Mouse (Mus musculus) thymus, adult 2 months (tissue): ENCODE data around the gene Zdhhc13. TPM values are rescaled to one million over a fixed set of nuclear protein-coding genes. Genes with fewer than 3 reads are reported as not detected.
A peak's percentile ranks its signal among the peaks of the same experiment; 100 is the strongest.

Experiments used
- DNase-seq: peaks from one replicate; pipeline ENCODE4 v3.0.0; 2021
- H3K27ac ChIP-seq: fragments of 200-500 bp; 2 replicates; pipeline ENCODE4 v1.5.1; 2012; ENCODE audit warnings: low read length, control low read depth; ENCODE audit not compliant: control insufficient read depth, insufficient read depth
- H3K27me3 ChIP-seq: fragments of 200-500 bp; 2 replicates; pipeline ENCODE4 v1.6.1; 2012; ENCODE audit warnings: mild to moderate bottlenecking, low read length, moderate library complexity, mixed read lengths; ENCODE audit not compliant: control insufficient read depth, insufficient read depth
- H3K36me3 ChIP-seq: fragments of 200-500 bp; 2 replicates; pipeline ENCODE4 v1.6.1; 2012; ENCODE audit warnings: mild to moderate bottlenecking, low read length, moderate library complexity; ENCODE audit not compliant: control insufficient read depth, insufficient read depth
- H3K4me1 ChIP-seq: fragments of 200-500 bp; replicated peaks from 2 replicates; pipeline ENCODE4 v1.6.1; 2012; ENCODE audit warnings: low read length; ENCODE audit not compliant: control insufficient read depth, insufficient read depth
- H3K4me3 ChIP-seq: fragments of 200-500 bp; 2 replicates; pipeline ENCODE4 v1.5.1; 2012; ENCODE audit warnings: mild to moderate bottlenecking, low read length, control low read depth, moderate library complexity; ENCODE audit not compliant: control insufficient read depth, insufficient read depth
- CTCF ChIP-seq: fragments of 200-500 bp; IDR thresholded peaks from 2 replicates; pipeline ENCODE4 v1.5.1; 2012; ENCODE audit warnings: mild to moderate bottlenecking, control low read depth, low read length, moderate library complexity, borderline replicate concordance; ENCODE audit not compliant: control insufficient read depth, poor library complexity, insufficient read depth; ENCODE audit errors: extremely low read depth
- POLR2A ChIP-seq: fragments of 200-500 bp; IDR thresholded peaks from 2 replicates; pipeline ENCODE4 v1.6.1; 2012; ENCODE audit warnings: mild to moderate bottlenecking, low read length, control low read depth, moderate library complexity; ENCODE audit not compliant: control insufficient read depth, poor library complexity, insufficient read depth; ENCODE audit errors: extremely low read depth
- WGBS: fragments of 180-500 bp; shearing (Covaris S2); methylation state at CpG from one replicate; pipeline ENCODE4 v1.1.7; 2018; 5-methylcytosine and 5-hydroxymethylcytosine counted together
- polyA plus RNA-seq: library from polyadenylated mRNA; depleted of rRNA; stranded (reverse); fragments of >200 nt; gene quantifications from 2 replicates; pipeline ENCODE4 v1.2.3, GENCODE M21; 2012; rRNA removed

Gene Zdhhc13
- 13.5 and 19.6 TPM in 2 replicates for polyA plus RNA-seq

DNA sequence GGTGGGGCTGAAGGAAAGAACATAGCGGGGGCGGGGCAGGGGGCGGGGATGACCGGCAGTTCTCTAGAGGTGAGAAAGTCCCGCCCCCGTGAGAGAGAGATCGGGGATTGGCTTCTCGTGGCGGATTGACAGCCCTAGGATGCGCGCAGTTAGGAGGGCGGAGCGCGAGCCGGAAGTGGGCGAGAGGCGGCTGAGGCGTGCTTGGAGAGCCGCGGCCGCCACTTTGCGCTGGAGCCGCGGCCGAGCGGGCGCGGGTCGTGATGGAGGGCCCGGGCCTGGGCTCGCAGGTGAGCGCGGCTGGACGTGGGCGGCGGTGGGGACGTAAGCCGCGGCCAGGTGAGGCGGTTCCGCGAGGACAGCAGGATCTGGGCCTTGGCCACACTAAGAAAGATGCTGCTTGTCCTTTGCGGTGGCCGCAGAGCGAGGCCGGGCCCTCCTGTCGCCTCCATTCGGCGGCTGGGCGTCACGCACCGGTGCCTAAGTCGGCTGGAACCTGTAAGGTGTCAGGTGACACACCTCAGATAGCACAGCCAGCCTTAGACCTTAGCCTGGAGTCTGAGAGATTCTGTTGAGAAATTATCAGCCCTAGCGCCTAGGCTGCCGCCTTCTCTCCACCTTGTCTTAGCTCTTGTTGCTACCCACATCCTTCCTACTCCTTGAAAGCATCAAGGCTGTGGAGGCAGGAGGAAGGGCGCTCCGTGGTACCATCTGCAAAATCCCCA is at the start of gene Zdhhc13:
Gene Zdhhc13 (plus strand): TSS at position 153 of the 722 bp plus-strand sequence.
- peak; percentile 62; the same call in 1 of the 2 replicates for TF ChIP-seq CTCF
- peak; percentile 74; the same call in 1 of the 2 replicates for TF ChIP-seq POLR2A
- Histone ChIP-seq H3K36me3 (no peaks in the 10 kb centered on the region), H3K4me1 (peaks cover 5% of the 10 kb centered on the region; the same call in 1 of the 2 replicates), H3K27ac (no peak within 1 kb of the TSS), H3K27me3 (no peaks in the 10 kb centered on the region), H3K4me3 (peak within 1 kb of the TSS; percentile 75)
- DNase-seq, result peak; percentile 97
- under 1% methylated on average over 57 of the region's 57 CpGs for WGBS

DNA sequence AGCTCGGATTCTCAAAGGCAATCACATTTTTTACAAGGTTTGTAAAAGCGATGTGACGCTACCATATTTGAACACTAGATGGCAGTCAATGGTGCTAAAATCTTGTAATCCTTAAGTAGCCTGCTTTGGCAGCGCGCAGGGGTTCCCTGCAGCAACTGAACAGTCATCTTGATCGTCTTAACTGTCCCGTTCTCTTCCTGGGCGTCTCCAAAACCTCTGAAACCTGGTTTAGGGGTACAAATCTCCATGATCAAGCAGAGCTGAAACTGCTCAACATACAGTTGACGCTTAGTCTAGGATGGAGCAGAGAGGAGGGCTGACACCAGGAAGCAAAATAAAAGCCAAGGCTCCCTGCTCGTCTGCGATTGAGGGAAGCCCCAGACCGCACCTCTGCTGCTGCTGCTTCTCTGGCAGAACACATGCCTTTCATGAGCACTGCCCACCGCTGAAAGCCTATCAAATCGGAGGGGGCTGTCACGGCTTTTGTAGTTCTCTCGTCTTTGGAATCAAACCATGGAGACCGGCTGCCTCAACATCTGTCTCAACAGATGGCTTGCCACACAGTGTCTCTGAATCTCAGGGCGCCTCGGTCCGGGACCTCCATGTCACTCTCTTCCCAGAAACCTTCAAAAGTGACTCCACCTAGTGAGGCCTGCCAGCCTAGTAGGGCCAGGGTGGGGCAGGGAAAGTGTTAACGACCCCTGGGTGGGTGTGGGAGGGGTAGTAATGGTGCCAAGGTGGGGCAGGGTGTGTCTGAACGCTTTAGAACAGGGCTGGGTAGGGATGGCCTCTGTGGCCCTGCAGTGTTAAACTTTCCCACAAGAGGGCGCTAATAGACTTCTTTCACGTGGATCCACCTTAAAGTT is 39.3 kb upstream of the Zdhhc13 start:
- H3K36me3 ChIP-seq, result no peaks in the 10 kb centered on the region
- DNase-seq, result peak; percentile 81
- WGBS, result 2% methylated on average over 24 of the region's 24 CpGs
- H3K4me1 ChIP-seq, result peaks cover 5% of the 10 kb centered on the region
- TF ChIP-seq POLR2A, result no peak
- no peak for TF ChIP-seq CTCF
- H3K4me3 ChIP-seq, result peak overlapping the region; percentile 40
- H3K27ac ChIP-seq, result no peak overlapping the region
- H3K27me3 ChIP-seq, result no peaks in the 10 kb centered on the region

DNA sequence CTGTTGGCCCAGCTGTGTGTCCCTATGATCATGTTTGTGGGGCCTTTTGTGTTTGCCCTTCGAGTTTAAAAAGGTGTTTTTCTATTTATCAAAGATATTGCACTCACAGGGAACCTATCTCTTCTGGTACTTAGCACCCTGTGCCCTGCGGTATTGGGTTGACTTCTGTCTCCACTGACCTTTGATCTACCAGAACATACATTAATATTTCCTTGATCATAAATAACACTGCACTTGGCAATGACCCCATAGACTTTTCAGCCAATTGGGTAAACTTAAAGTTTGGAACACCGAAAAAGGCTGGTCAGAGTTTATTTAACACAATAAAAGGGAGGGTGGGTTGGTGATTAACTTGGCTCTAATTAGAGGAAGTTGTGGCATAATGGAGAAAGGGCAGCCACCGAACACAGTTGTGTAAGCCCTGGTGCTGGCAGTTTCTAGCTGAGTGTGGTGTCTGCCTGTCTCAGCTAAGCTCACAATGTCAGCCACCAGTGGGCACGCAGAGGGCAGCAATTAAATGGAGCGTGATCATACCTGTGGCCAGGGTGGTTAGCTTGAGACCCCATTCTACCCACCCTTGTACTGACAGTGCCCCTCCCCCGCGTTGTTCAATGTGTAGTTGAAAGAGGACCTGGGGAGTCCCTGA is 38.5 kb upstream of the Zdhhc13 start:
- DNase-seq, result peak; percentile 10
- WGBS, result 36% methylated on average over 8 of the region's 8 CpGs

DNA sequence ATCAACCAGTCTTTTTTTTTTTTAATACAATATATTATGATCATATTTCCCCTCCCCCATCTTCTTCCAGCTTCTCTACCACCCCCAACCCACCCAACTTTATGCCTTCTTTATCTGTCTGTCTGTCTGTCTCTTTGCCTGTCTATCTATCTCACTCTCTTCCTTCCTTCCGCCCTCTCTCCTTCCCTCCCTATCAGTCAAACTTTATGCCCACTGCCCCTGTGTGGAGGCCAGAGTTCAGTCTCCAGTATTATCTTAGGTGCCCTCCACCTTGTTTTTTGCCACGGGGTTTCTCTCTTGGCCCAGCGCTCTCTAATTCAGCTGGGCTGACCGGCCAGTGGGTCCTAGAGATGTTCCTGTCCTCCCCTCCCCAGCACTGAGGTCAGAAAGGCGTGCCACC is 37.6 kb upstream of the Zdhhc13 start:
- no peaks in the 10 kb centered on the region for H3K36me3 ChIP-seq
- H3K27me3 ChIP-seq, result no peaks in the 10 kb centered on the region
- TF ChIP-seq POLR2A (no peak), CTCF (no peak)
- H3K4me1 ChIP-seq, result peaks cover 5% of the 10 kb centered on the region
- no peak for DNase-seq
- 94% methylated on average over 5 of the region's 5 CpGs for WGBS
- H3K27ac ChIP-seq, result no peak overlapping the region
- no peak overlapping the region for H3K4me3 ChIP-seq

More for the DNA sequence above, 38.5 kb upstream of the Zdhhc13 start:
- H3K4me1 ChIP-seq, result peaks cover 5% of the 10 kb centered on the region
- H3K36me3 ChIP-seq, result no peaks in the 10 kb centered on the region
- TF ChIP-seq POLR2A, result no peak
- no peak for TF ChIP-seq CTCF
- no peaks in the 10 kb centered on the region for H3K27me3 ChIP-seq
- no peak overlapping the region for H3K27ac ChIP-seq
- no peak overlapping the region for H3K4me3 ChIP-seq

DNA sequence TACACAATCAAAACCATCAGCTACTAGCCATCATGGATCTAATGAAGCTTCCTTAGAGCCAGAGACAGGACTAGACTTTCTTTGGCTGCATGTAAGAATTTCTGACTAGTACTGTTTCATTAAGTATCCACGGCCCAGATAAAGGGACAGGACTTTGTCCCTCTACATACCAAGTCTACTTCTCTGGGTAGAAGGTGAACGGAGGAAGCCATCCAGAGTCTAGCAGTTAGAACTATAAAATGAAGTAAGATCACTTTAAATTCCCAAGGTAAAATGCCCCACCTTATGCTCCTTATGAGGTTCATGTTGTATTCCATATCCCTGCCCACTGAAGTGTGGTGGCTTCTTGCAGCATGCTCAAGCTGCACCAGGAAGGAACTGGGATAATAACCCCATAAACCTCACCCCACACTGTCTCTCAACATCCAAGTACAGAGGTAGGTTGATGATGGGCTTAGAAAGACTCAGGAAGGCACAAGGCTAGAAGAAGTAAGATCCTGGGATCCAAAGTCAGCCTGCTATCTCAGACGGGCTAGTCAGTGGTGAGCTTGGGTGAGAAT is 34.3 kb upstream of the Zdhhc13 start:
- 91% methylated on average over 3 of the region's 3 CpGs for WGBS
- H3K27ac ChIP-seq, result no peak overlapping the region
- peaks cover 3% of the 10 kb centered on the region for H3K4me1 ChIP-seq

DNA sequence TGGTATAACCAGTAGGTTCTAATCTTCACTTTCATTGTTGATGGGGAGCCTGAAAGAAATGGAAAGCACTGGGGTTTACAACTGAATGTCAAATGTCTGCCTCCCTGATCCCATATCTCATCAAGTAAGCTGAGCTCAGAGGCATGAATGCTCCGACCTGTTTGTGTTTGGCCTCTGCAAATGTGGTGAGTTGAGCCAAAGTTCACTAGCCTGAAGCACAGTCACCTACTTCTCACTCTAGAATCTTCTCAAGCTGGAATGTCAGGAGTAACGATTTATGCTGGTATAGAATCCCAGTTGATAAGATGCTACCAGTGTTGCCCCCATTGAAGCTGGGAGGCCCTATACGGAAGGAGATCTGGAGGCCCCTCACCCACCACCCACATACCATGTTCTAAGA is 33.0 kb upstream of the Zdhhc13 start:
- no peak for TF ChIP-seq CTCF
- no peak for TF ChIP-seq POLR2A
- DNase-seq, result no peak
- Histone ChIP-seq H3K27me3 (no peaks in the 10 kb centered on the region), H3K27ac (no peak overlapping the region), H3K4me1 (no peaks in the 10 kb centered on the region), H3K36me3 (no peaks in the 10 kb centered on the region), H3K4me3 (no peak overlapping the region)
- WGBS, result 95% methylated on average over 3 of the region's 3 CpGs

More for the DNA sequence above, 34.3 kb upstream of the Zdhhc13 start:
- no peak overlapping the region for H3K4me3 ChIP-seq
- H3K27me3 ChIP-seq, result no peaks in the 10 kb centered on the region
- DNase-seq, result no peak
- H3K36me3 ChIP-seq, result no peaks in the 10 kb centered on the region
- TF ChIP-seq CTCF (no peak), POLR2A (no peak)
